Mouse (Mus musculus): ENCODE measurements around the gene 4930412O13Rik. TPM values are rescaled to one million over a fixed set of nuclear protein-coding genes. Genes with fewer than 3 reads are reported as not detected.

The 4930412O13Rik gene
- total and polyA plus RNA-seq, 3 experiments: not detected

GRCm38 (mm10) chr2:9888913-9889650 is 8.0 kb downstream of the 4930412O13Rik start, which contains the start of gene 9230102O04Rik:
TSS of gene 9230102O04Rik (minus strand) at chr2:9889540.
- peak within 1 kb of the TSS; percentile 40 to 63 (median 56) for H3K4me3 ChIP-seq (replicated peaks in 1 of 3; ENCODE audit: low read depth in 2 of 3, low read length in 2 of 3, poor library complexity in 1 of 3)
- in situ Hi-C loops (cut with MboI; ENCODE audit: low pct_ligation_motif_present, low pct_unique_long_range_greater_than_20kb, low sequenced_read_pairs) (loop anchor here (5.0 to 25.0 kb wide), 2 partner anchors 118 to 427 kb away; no protein-coding TSS in a partner anchor), dilution Hi-C loops (cut with MboI; ENCODE audit: extremely low pct_ligation_motif_present, extremely low pct_unique_long_range_greater_than_20kb, low sequenced_read_pairs) (no loop called here)
- TF ChIP-seq MAFK (IDR thresholded peaks at IDR 0.05; ENCODE audit: insufficient replicate concordance, low read length) (no peak), NELFE (IDR thresholded peaks at IDR 0.05; ENCODE audit: low read depth, low read length) (0 out of 2 replicates have a peak, but pooled peaks have one; percentile 15), ZC3H11A (IDR thresholded peaks at IDR 0.05; ENCODE audit: low read depth, low read length) (no peak), MEF2A (IDR thresholded peaks at IDR 0.05; ENCODE audit: borderline replicate concordance, low read depth, low read length) (no peak), E2F4 (IDR thresholded peaks at IDR 0.05; ENCODE audit: insufficient replicate concordance, low read depth, low read length) (no peak), SIN3A (IDR thresholded peaks at IDR 0.05; ENCODE audit: low read length) (peak; percentile 54; the same call in 1 of the 2 replicates), SMC3 (IDR thresholded peaks at IDR 0.05; ENCODE audit: low read depth, low read length) (peak; percentile 58), EP300 (IDR thresholded peaks at IDR 0.05; ENCODE audit: low read length) (no peak), POLR2A (IDR thresholded peaks at IDR 0.05; ENCODE audit: low read depth, low read length) (peak; percentile 39; the same call in 1 of the 2 replicates), HCFC1 (IDR thresholded peaks at IDR 0.05; ENCODE audit: low read depth, low read length) (no peak), ZNF384 (IDR thresholded peaks at IDR 0.05; ENCODE audit: low read depth, low read length) (no peak), ETS1 (conservative IDR thresholded peaks at IDR 0.05; ENCODE audit: low read depth, low read length) (no peak), ZMIZ1 (IDR thresholded peaks at IDR 0.05; ENCODE audit: low read depth, low read length) (no peak), CHD1 (IDR thresholded peaks at IDR 0.05; ENCODE audit: low read depth, low read length) (no peak), TBP (conservative IDR thresholded peaks at IDR 0.05; ENCODE audit: low read depth, low read length) (no peak), MXI1 (IDR thresholded peaks at IDR 0.05; ENCODE audit: low read depth, low read length) (0 out of 2 replicates have a peak, but pooled peaks have one; percentile 6), BHLHE40 (IDR thresholded peaks at IDR 0.05; ENCODE audit: low read depth, low read length) (peak; percentile 84), POLR2AphosphoS2 (IDR thresholded peaks at IDR 0.05; ENCODE audit: low read depth, low read length) (no peak), CTCF (conservative IDR thresholded peaks at IDR 0.05 in 1 of 2, IDR thresholded peaks at IDR 0.05 in 1 of 2; ENCODE audit: low read depth in 2 of 2, low read length in 2 of 2) (peak in 1 of 2 experiments; percentile 65; a peak in 2 of 4 replicates), JUN (IDR thresholded peaks at IDR 0.05; ENCODE audit: insufficient read depth, low read depth, low read length) (no peak), USF2 (conservative IDR thresholded peaks at IDR 0.05; ENCODE audit: low read depth, low read length) (peak; percentile 77), IRF4 (IDR thresholded peaks at IDR 0.05; ENCODE audit: low read depth, low read length) (0 out of 2 replicates have a peak, but pooled peaks have one; percentile 11), CHD2 (IDR thresholded peaks at IDR 0.05; ENCODE audit: low read length) (no peak), JUND (conservative IDR thresholded peaks at IDR 0.05; ENCODE audit: low read depth, low read length) (no peak), ELF1 (IDR thresholded peaks at IDR 0.05; ENCODE audit: low read depth, low read length) (peak; percentile 81), MAX (IDR thresholded peaks at IDR 0.05; ENCODE audit: low read length) (no peak; the same call in 1 of the 2 replicates), USF1 (IDR thresholded peaks at IDR 0.05; ENCODE audit: low read depth, low read length) (peak; percentile 82), PAX5 (IDR thresholded peaks at IDR 0.05; ENCODE audit: low read length) (no peak), MYC (IDR thresholded peaks at IDR 0.05; ENCODE audit: low read depth, low read length) (peak; percentile 66; the same call in 1 of the 2 replicates), NRF1 (IDR thresholded peaks at IDR 0.05; ENCODE audit: low read depth, low read length) (no peak), RAD21 (IDR thresholded peaks at IDR 0.05; ENCODE audit: low read depth, low read length) (peak; percentile 50)
- H3K36me3 ChIP-seq (replicated peaks in 1 of 2; ENCODE audit: control insufficient read depth in 1 of 2, insufficient read depth in 1 of 2, low read length in 1 of 2): no peaks in the 10 kb centered on the region
- H3K4me1 ChIP-seq (ENCODE audit: control insufficient read depth in 1 of 2, insufficient read depth in 2 of 2): peaks cover 0 to 4% of the 10 kb centered on the region in 2 experiments; a peak in 2 of 4 replicates
- H3K79me2 ChIP-seq (replicated peaks; ENCODE audit: control insufficient read depth, extremely low read depth, insufficient read depth, poor library complexity, severe bottlenecking): no peaks in the 10 kb centered on the region
- peak within 1 kb of the TSS; percentile 49 for H3K9ac ChIP-seq (ENCODE audit: insufficient read depth, low read depth)
- peak within 1 kb of the TSS; percentile 84 for H3K4me2 ChIP-seq (ENCODE audit: insufficient read depth, low read depth, poor library complexity, severe bottlenecking)
- no peak within 1 kb of the TSS for H3K27ac ChIP-seq (ENCODE audit: insufficient read depth, low read depth)
- peak; percentile 38 for DNase-seq (ENCODE audit: extremely low read depth)
- H3K9me3 ChIP-seq (replicated peaks; ENCODE audit: low read length): no peaks in the 10 kb centered on the region
- no peaks in the 10 kb centered on the region for H3K27me3 ChIP-seq (replicated peaks)
